Mouse (Mus musculus): ENCODE measurements around the gene Zfp787. TPM values are rescaled to one million over a fixed set of nuclear protein-coding genes. Genes with fewer than 3 reads are reported as not detected.

Zfp787 gene
- polyA plus RNA-seq, 1 experiment from 2014 or later = 9.0 TPM

- H3K36me3 ChIP-seq (ENCODE audit: control insufficient read depth, insufficient read depth, low read length) = no peaks in the 10 kb centered on the region
- H3K4me1 ChIP-seq (ENCODE audit: control insufficient read depth, insufficient read depth, low read length) = peaks cover 7% of the 10 kb centered on the region; the same call in 1 of the 2 replicates
- H3K4me3 ChIP-seq (ENCODE audit: low read depth, low read length) = peak within 1 kb of the TSS; percentile 75
- peak; percentile 91 for ATAC-seq (replicated peaks; ENCODE audit: insufficient number of reproducible peaks, low FRiP score, low TSS enrichment)
- no peaks in the 10 kb centered on the region for H3K9me3 ChIP-seq (replicated peaks; ENCODE audit: control insufficient read depth, low read length)
- H3K27ac ChIP-seq (ENCODE audit: low read depth, low read length) = peak within 1 kb of the TSS; percentile 78
- H3K9ac ChIP-seq (ENCODE audit: low read depth, low read length) = peak within 1 kb of the TSS; percentile 86
- WGBS (ENCODE audit: insufficient replicate concordance) = under 1% methylated on average over 37 of the region's 37 CpGs
- peak within 1 kb of the TSS; percentile 93 for H3K4me2 ChIP-seq
- no peaks in the 10 kb centered on the region; the same call in 1 of the 2 replicates for H3K27me3 ChIP-seq (ENCODE audit: control insufficient read depth, insufficient read depth, low read length)
These were observed 16.3 kb upstream of the Zfp787 start, which contains the start of gene Zfp444 for GRCm38 (mm10) chr7:6172006-6172649. TSS of gene Zfp444 (plus strand) at chr7:6172226.

DNA sequence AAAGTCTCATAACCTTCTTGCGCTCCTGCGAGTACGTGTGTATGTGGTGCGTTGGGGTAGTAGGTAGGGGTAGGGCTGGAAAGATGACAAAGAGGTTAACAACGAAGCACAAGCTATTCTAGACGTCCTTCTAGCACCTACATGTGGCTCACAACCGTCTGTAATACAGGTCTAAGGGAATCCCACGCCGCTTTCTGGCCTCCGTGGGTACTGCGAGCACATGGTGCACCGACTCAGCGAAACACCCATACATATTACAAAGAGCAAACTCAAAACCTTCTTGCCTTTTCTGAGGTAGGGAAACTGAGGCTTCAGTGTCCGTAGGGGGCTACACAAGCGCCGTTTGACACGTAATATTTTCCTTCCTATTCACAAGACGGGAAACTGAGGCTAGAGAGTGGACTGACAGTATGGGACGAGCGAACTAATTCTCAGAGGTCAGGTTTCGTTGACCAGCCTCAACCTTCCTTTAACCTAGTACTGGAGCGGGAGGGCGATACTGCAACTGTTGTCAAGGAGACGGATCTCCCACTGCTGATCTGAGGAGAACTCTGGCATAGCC lies 15.7 kb upstream of the Zfp787 start:
- Histone ChIP-seq H3K9ac (ENCODE audit: low read depth, low read length) (peak overlapping the region; percentile 72), H3K36me3 (ENCODE audit: control insufficient read depth, insufficient read depth, low read length) (no peaks in the 10 kb centered on the region), H3K27me3 (ENCODE audit: control insufficient read depth, insufficient read depth, low read length) (no peaks in the 10 kb centered on the region; the same call in 1 of the 2 replicates), H3K27ac (ENCODE audit: low read depth, low read length) (peak overlapping the region; percentile 78), H3K4me2 (peak overlapping the region; percentile 93), H3K9me3 (replicated peaks; ENCODE audit: control insufficient read depth, low read length) (no peaks in the 10 kb centered on the region), H3K4me1 (ENCODE audit: control insufficient read depth, insufficient read depth, low read length) (peaks cover 7% of the 10 kb centered on the region; the same call in 1 of the 2 replicates), H3K4me3 (ENCODE audit: low read depth, low read length) (peak overlapping the region; percentile 75)
- 1% methylated on average over 24 of the region's 24 CpGs for WGBS (ENCODE audit: insufficient replicate concordance)
- peak; percentile 55; the same call in 1 of the 2 replicates for ATAC-seq (replicated peaks; ENCODE audit: insufficient number of reproducible peaks, low FRiP score, low TSS enrichment)

- 0 out of 2 replicates have a peak overlapping the region, but pooled peaks have one; percentile 78 for H3K27ac ChIP-seq (ENCODE audit: low read depth, low read length)
- peak overlapping the region; percentile 75 for H3K4me3 ChIP-seq (ENCODE audit: low read depth, low read length)
- H3K36me3 ChIP-seq (ENCODE audit: control insufficient read depth, insufficient read depth, low read length) = no peaks in the 10 kb centered on the region
- peak overlapping the region; percentile 93 for H3K4me2 ChIP-seq
- peak overlapping the region; percentile 72; the same call in 1 of the 2 replicates for H3K9ac ChIP-seq (ENCODE audit: low read depth, low read length)
- peaks cover 7% of the 10 kb centered on the region; the same call in 1 of the 2 replicates for H3K4me1 ChIP-seq (ENCODE audit: control insufficient read depth, insufficient read depth, low read length)
- no peaks in the 10 kb centered on the region for H3K9me3 ChIP-seq (replicated peaks; ENCODE audit: control insufficient read depth, low read length)
- WGBS (ENCODE audit: insufficient replicate concordance) = 53% methylated on average over 6 of the region's 6 CpGs
- no peak for ATAC-seq (replicated peaks; ENCODE audit: insufficient number of reproducible peaks, low FRiP score, low TSS enrichment)
- H3K27me3 ChIP-seq (ENCODE audit: control insufficient read depth, insufficient read depth, low read length) = no peaks in the 10 kb centered on the region; the same call in 1 of the 2 replicates
These were observed 15.1 kb upstream of the Zfp787 start for GRCm38 (mm10) chr7:6170871-6171270.

DNA sequence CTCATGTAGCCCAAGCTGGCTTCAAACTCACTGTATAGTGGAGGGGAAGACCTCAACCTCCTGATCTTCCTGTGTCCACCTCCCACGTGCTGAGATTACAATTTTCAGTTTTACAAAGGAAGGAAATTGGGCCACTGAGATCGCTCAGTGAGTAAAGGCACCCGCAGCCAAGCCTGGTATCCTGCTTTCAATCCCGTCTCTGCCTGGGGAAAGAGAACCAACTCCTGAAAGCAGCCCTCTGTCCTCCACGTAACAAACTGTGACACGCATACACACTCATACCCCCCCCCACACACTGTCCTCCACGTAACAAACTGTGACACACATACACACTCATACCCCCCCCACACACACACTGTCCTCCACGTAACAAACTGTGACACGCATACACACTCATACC lies 14.6 kb upstream of the Zfp787 start:
- no peak overlapping the region for H3K4me2 ChIP-seq
- H3K4me1 ChIP-seq (ENCODE audit: control insufficient read depth, insufficient read depth, low read length) = peaks cover 7% of the 10 kb centered on the region; the same call in 1 of the 2 replicates
- WGBS (ENCODE audit: insufficient replicate concordance) = 82% methylated on average over 9 of the region's 9 CpGs
- no peak overlapping the region for H3K9ac ChIP-seq (ENCODE audit: low read depth, low read length)
- no peak overlapping the region for H3K4me3 ChIP-seq (ENCODE audit: low read depth, low read length)
- no peaks in the 10 kb centered on the region for H3K9me3 ChIP-seq (replicated peaks; ENCODE audit: control insufficient read depth, low read length)
- no peak for ATAC-seq (replicated peaks; ENCODE audit: insufficient number of reproducible peaks, low FRiP score, low TSS enrichment)
- no peaks in the 10 kb centered on the region; the same call in 1 of the 2 replicates for H3K27me3 ChIP-seq (ENCODE audit: control insufficient read depth, insufficient read depth, low read length)
- H3K27ac ChIP-seq (ENCODE audit: low read depth, low read length) = no peak overlapping the region
- no peaks in the 10 kb centered on the region for H3K36me3 ChIP-seq (ENCODE audit: control insufficient read depth, insufficient read depth, low read length)

DNA sequence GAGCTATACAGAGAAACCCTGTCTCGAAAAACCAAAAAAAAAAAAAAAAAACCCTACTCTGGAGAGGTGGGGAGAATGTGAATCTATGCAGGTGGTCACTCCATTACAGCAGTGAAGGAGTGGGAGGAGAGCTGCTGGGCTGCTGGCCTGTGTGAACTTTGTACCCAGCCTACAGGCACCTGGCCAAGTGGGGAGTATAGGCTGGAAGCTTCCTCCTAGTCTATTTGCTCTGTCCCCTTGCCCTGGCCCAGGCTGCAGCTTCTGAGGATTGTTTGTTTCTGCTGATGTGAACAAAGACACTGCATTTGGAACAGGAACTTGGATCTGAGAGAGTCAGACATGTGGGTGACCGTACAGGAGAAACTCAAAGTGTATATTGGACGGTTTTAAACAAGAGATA lies 13.6 kb upstream of the Zfp787 start:
- Histone ChIP-seq H3K4me2 (no peak overlapping the region), H3K9me3 (replicated peaks; ENCODE audit: control insufficient read depth, low read length) (no peaks in the 10 kb centered on the region), H3K4me3 (ENCODE audit: low read depth, low read length) (no peak overlapping the region), H3K27me3 (ENCODE audit: control insufficient read depth, insufficient read depth, low read length) (no peaks in the 10 kb centered on the region; the same call in 1 of the 2 replicates), H3K9ac (ENCODE audit: low read depth, low read length) (no peak overlapping the region), H3K27ac (ENCODE audit: low read depth, low read length) (no peak overlapping the region), H3K4me1 (ENCODE audit: control insufficient read depth, insufficient read depth, low read length) (peaks cover 4% of the 10 kb centered on the region; the same call in 1 of the 2 replicates), H3K36me3 (ENCODE audit: control insufficient read depth, insufficient read depth, low read length) (no peaks in the 10 kb centered on the region)
- 70% methylated on average over 3 of the region's 3 CpGs for WGBS (ENCODE audit: insufficient replicate concordance)
- no peak for ATAC-seq (replicated peaks; ENCODE audit: insufficient number of reproducible peaks, low FRiP score, low TSS enrichment)

DNA sequence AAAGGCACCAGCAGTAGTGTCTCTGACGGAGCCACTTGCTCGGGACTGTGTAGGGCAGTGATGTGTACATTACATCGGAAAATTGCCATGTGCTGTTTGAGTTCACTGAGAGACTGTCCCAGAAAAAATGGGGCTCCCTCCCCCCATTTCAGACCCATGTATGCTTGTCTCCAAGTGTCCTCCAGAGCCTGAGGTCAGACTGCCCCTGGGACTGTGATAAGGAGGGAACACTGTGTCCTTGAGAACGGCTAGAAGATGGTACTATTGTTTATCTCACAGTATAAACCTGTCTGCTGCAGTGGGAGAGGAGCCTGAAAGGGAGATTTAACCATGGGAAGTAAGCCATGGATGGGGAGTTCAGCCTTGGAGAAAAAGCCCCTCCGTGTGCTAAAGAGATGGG lies 8.9 kb upstream of the Zfp787 start:
- H3K9ac ChIP-seq (ENCODE audit: low read depth, low read length) = no peak overlapping the region

DNA sequence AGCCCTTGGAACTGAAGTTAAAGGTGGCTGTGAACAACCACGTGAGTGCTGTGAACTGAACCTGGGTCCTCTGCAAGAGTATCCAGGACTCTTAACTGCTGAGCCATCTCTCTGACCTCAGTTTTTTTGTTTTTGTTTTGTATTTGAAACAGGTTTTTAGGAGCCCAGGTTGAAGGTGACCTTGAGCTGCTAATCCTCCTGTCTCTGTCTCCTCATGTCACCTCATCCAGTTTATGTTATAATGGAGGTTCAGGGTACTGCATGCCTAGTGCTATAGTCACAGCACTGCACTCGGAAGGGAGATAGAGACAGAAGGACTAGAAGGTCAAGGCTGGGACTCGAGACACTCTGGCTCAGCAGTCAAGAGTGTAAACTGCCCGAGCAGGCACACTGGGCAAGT lies 6.4 kb upstream of the Zfp787 start:
- no peak overlapping the region for H3K27ac ChIP-seq (ENCODE audit: low read depth, low read length)
- 70% methylated on average over 4 of the region's 4 CpGs for WGBS (ENCODE audit: insufficient replicate concordance)
- no peak overlapping the region for H3K4me2 ChIP-seq
- H3K4me3 ChIP-seq (ENCODE audit: low read depth, low read length) = no peak overlapping the region
- ATAC-seq (replicated peaks; ENCODE audit: insufficient number of reproducible peaks, low FRiP score, low TSS enrichment) = no peak
- H3K9ac ChIP-seq (ENCODE audit: low read depth, low read length) = no peak overlapping the region
- H3K9me3 ChIP-seq (replicated peaks; ENCODE audit: control insufficient read depth, low read length) = no peaks in the 10 kb centered on the region
- no peaks in the 10 kb centered on the region for H3K4me1 ChIP-seq (ENCODE audit: control insufficient read depth, insufficient read depth, low read length)
- H3K36me3 ChIP-seq (ENCODE audit: control insufficient read depth, insufficient read depth, low read length) = no peaks in the 10 kb centered on the region
- H3K27me3 ChIP-seq (ENCODE audit: control insufficient read depth, insufficient read depth, low read length) = no peaks in the 10 kb centered on the region

More for the DNA sequence above, 8.9 kb upstream of the Zfp787 start:
- H3K4me1 ChIP-seq (ENCODE audit: control insufficient read depth, insufficient read depth, low read length) = no peaks in the 10 kb centered on the region
- H3K27ac ChIP-seq (ENCODE audit: low read depth, low read length) = no peak overlapping the region
- WGBS (ENCODE audit: insufficient replicate concordance) = 55% methylated on average over 5 of the region's 5 CpGs
- no peaks in the 10 kb centered on the region; the same call in 1 of the 2 replicates for H3K27me3 ChIP-seq (ENCODE audit: control insufficient read depth, insufficient read depth, low read length)
- ATAC-seq (replicated peaks; ENCODE audit: insufficient number of reproducible peaks, low FRiP score, low TSS enrichment) = no peak
- H3K4me3 ChIP-seq (ENCODE audit: low read depth, low read length) = no peak overlapping the region
- no peak overlapping the region for H3K4me2 ChIP-seq
- H3K9me3 ChIP-seq (replicated peaks; ENCODE audit: control insufficient read depth, low read length) = no peaks in the 10 kb centered on the region
- H3K36me3 ChIP-seq (ENCODE audit: control insufficient read depth, insufficient read depth, low read length) = no peaks in the 10 kb centered on the region

DNA sequence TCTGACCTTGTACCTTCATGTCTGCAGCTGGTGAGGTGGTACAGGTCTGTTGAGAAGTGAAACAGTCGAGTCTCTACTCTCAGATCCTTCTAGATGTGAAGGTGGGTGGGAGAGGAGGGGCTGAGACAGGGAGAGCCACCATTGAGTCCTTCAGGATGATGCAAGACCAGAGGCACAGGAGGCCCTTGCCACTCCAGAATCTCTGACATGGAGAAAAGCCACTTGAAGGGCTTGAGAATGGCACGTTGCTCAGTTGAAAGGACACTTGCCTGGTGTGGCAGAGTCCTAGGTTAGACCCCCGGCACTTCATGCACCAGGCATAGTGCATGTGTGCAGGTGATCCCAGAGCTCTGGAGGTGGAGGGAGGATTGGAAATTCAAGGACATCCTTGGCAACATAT lies 5.7 kb upstream of the Zfp787 start:
- WGBS (ENCODE audit: insufficient replicate concordance) = 56% methylated on average over 3 of the region's 3 CpGs
- peaks cover 5% of the 10 kb centered on the region; the same call in 1 of the 2 replicates for H3K4me1 ChIP-seq (ENCODE audit: control insufficient read depth, insufficient read depth, low read length)

More for the DNA sequence above, 5.7 kb upstream of the Zfp787 start:
- Histone ChIP-seq H3K9me3 (replicated peaks; ENCODE audit: control insufficient read depth, low read length) (no peaks in the 10 kb centered on the region), H3K36me3 (ENCODE audit: control insufficient read depth, insufficient read depth, low read length) (no peaks in the 10 kb centered on the region), H3K9ac (ENCODE audit: low read depth, low read length) (no peak overlapping the region), H3K4me2 (no peak overlapping the region), H3K27me3 (ENCODE audit: control insufficient read depth, insufficient read depth, low read length) (no peaks in the 10 kb centered on the region), H3K27ac (ENCODE audit: low read depth, low read length) (no peak overlapping the region), H3K4me3 (ENCODE audit: low read depth, low read length) (no peak overlapping the region)
- no peak for ATAC-seq (replicated peaks; ENCODE audit: insufficient number of reproducible peaks, low FRiP score, low TSS enrichment)
